Mouse (Mus musculus) lung, postnatal 0 days (tissue): ENCODE data around the gene H2-K1.

Experiments
- CTCF ChIP-seq: IDR thresholded peaks from 2 replicates; pipeline ENCODE4 v1.5.1; 2016; ENCODE audit warnings: antibody characterized with exemption, mild to moderate bottlenecking
- EP300 ChIP-seq: IDR thresholded peaks from 2 replicates; pipeline ENCODE4 v1.6.1; 2016; ENCODE audit warnings: antibody characterized with exemption, mild to moderate bottlenecking, control low read depth

- TF ChIP-seq CTCF (no peak), EP300 (no peak)
These were observed 27.5 kb downstream of the H2-K1 start for GRCm38 (mm10) chr17:33972691-33973090.
